Mouse (Mus musculus) c-Kit-positive CD71-negative TER-119-negative erythroid progenitor cells, embryonic 14.5 days (primary cell): Measurements from ENCODE around the gene Mdp1.

Source experiments
- DNase-seq: peaks from one replicate; pipeline ENCODE4 v3.0.0-alpha.2; 2013; ENCODE audit warnings: low read depth

Mdp1 gene

DNA sequence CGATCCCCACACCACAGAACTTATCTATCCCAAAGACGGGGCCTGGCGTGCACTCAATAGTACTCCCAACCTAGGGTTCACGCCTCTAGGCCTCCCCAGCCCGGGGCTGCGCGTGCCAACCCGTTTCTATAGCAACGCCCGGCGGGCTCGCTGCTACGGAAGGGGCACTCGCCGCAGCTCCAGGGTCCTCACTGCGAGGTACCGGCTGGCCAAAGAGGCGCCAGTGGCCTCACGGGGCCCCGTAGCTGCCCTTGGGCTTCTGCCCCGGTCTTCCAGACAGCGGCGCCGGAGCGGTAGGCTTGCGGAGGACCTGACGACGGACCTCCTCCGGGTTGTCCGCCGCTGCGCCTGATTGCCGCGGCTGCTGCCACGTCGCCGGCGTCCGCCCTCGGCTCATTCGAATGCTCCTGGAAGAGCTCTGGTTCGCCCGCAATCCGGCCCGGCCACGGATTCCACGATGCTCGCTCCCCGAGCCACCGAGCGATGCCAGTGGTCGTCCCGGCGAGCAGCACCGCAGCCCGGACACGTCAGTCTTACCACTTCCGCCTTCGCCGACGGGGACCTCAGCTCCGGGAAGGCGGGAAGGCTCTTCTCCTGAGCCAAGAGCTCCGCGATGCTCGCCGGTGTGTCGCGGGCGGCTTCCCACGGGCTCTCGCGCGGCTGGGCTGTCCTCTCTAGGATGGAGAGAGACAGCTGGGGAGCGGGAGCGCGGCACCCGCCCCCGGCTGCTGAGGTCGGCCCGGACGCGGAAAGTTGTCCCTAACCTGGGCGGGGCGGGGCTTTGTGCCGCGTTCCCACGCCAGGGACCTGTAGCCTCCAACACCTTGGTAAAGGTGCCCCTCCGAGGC lies 17.0 kb downstream of the Mdp1 start, which contains the start of gene Tm9sf1:
Gene Tm9sf1, minus strand, starts transcription at position 747 of the 848 bp plus-strand sequence.
- DNase-seq, result peak; percentile 62

DNA sequence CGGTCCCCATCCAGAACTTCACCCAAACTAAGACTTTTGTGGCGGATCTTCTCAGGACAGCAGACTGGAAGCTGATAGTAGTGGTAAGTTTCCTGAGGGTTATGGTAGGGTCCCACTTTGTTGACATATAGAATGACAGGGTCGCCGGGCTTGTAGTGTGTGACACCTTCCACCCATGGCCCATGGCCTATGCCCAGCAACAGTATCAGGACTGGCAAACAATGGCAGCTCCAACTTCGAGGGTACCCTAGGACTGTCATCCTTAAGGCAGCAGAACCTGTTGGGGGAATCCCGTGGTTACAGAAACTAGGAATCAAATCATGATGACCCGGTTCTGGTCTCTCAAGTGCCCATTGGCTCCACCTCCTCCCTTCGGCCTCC lies 17.6 kb downstream of the Mdp1 start:
- no peak for DNase-seq

DNA sequence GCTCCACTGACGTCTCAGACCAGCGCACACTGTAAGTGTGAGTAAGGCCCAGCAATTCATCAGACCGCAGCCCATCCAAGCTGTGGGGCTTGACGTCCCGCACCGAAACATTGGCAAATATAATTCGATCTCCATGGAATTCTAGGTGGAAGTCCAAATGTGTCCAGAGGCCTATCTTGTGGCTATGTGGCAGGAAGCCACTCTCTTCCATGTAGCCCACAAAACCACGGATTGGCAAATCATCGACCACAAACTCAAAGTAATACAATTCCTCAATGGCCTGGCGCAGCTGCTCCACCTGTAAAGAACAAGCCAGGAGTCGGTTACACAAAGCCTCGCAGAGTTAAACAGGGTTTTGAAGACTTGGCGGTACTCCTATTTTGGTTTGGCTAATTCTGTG lies 19.0 kb downstream of the Mdp1 start:
- DNase-seq, result no peak

DNA sequence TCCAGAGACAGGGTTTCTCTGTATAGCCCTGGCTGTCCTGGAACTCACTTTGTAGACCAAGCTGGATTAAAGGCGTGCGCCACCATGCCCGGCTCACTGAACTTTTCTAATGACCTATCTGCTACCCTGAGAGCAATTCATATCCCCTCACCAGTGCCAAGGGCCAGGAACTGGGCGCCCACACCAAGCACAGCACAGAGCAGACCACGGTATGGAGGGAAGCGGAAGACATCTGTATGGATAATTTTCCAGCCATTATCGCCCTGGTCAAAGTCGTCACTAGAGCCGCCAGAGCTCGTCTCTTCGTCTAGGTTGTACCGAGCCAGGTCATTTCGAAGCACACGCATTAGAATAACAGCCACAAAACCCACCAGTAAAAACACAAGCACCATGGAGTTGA lies 19.5 kb downstream of the Mdp1 start:
- DNase-seq, result no peak

DNA sequence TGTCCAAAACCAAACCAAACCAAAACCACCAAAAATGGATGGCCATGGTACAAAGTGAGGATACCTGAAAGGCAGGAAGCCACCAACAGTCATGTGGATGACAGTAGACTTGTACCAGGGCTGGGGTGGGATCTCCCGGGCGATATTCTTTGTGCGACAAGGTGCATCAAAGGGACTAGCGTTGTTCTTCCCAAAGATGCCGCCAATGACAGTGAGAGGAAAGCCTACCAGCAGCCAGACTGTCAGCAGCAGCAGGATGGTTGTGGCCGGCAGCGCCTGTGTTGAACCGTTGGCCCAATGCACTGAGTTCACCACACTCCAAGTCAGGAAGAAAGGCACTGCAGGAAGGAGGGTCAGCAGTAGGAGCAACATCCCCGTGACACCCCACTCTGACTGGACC lies 22.5 kb downstream of the Mdp1 start, which contains the start of gene Gm49378:
Gene Gm49378, minus strand, starts transcription at position 101 of the 400 bp plus-strand sequence.
- no peak for DNase-seq

DNA sequence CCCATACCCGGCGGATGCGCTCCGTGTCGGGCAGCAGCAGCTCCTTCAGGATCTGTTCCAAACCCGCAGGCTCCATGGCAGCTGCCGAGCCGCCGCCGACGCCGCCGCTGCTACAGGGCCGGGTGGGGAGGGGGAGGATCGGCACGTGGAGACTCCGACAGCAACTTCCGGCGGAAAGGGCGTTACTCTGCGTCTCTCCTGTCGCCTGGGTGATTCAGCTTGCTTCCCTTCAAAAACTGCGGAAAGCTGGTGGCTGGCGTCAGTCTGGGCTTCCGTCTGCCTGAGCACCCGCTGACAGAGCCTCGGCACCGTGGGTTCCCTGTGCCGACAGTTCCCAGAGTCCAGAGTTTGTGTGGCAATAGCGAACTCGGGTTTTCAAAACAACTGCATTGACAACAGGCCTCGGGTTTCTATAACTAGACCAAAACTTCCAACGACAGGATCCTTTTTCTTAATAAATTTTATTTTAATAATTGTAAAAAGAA lies 24.7 kb downstream of the Mdp1 start, which contains the start of gene Ipo4:
Gene Ipo4, minus strand, starts transcription at position 435 of the 485 bp plus-strand sequence.
- DNase-seq, result peak; percentile 88

DNA sequence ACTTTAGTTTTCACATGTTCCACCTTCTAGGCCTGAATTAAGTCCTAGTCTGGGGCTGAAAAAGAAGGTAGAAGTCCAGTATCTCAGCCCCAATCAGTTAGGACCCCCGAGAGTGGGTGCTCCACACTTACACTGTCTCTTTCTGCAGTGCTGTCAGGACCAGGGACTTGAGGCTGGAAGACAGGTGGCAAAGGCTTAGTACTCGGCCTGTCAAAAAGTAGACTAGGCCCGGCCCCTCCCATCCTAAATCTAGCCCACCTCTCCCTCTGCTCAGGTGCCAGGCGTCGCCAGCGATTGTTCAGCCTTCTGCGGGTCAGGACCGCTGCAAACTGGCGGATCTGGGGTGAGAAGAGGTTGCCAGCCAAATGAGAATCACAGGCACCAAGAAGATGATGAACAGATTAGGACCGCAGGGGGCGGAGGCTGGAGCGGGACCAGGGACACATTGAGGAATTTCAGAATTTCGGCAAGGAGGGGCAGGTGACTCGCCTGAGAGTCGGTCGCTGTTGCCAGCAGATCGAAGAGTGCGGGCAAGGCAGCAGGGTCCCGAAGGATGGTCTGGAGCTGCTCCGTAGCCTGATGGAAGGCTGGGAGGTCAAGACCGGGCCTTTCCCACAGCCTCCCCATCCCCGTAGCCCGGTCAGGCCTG lies 25.3 kb downstream of the Mdp1 start:
- no peak for DNase-seq

DNA sequence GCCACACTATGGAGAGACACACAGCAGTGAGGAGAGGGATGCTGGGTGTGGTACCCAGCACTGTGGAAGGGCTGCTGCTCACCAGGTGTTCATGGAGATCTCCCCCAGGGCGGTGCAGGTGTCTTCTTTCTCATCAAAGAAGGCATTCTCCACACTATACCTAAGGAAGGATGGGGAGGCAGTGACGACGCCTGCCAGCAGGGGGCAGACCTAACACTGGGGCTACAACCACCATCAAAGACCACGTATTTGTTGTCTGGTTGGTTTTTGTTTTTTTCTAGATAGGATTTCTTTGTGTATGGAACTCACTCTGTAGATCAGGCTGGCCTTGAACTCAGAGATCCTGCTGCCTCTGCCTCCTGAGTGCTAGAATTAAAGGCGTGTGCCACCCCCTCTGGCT lies 31.0 kb downstream of the Mdp1 start:
- peak; percentile 43 for DNase-seq

DNA sequence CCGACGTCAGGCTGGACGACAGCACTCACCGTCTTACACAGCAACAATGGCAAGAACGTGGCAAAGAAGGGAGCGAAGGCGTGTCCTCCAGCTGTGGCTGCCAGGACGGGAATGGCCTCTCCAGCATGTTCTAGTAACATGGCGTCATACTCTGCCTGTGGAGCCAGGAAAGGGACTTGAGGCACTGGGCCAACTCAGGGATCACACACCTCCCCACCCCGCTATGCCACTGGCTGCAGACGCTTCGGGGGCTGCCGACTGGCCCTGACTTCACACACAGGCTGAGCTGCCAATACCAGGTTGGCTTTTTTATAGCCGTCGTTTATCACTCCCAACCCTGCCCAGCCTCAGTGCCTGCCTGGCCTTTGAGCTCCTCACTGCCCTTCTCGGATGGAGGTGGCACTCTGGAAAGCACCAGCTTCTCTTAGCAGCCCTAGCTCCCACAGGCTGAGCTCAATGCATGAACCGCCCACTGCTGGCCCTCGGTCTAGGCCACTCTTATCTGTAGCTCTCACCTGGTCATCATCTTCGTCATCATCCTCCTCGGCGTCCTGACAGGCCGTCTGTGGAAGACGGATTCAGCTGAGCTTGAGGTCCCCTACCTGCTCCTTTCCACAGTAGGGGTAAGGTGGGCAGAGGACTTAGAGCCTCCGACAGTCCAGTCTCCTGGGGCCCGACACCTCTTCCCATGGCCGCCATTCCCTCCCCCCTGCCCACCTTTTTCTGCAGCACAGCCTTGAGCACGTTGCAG lies 32.1 kb downstream of the Mdp1 start:
- no peak for DNase-seq

DNA sequence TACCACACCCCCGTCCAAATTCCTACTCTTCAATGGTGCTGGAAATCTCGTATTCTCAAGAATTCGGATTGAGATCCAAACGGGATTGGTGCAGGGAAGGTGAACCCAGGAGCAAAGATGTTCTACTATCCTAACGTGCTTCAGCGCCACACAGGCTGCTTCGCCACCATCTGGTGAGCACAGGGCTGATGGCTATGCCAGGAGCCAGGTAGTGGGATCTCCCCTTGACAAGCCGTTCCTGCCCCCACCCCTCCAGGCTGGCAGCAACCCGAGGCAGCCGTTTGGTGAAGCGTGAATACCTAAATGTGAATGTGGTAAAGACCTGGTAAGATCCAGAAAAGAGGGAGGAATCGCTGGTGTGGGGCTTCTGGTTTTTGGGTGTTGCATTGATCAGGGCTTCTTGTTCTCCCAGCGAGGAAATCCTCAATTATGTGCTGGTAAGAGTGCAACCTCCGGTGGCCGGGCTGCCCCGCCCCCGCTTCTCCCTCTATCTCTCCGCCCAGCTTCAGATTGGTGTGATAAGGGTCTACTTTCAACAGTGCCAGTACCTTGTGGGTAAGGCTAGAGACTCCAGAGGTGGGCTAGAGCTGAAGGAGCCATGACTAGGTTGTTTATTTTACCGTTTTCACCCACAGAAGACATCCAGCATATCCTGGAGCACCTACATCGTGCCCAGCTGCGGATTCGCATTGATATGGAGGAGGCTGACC lies 41.7 kb downstream of the Mdp1 start:
- no peak for DNase-seq

DNA sequence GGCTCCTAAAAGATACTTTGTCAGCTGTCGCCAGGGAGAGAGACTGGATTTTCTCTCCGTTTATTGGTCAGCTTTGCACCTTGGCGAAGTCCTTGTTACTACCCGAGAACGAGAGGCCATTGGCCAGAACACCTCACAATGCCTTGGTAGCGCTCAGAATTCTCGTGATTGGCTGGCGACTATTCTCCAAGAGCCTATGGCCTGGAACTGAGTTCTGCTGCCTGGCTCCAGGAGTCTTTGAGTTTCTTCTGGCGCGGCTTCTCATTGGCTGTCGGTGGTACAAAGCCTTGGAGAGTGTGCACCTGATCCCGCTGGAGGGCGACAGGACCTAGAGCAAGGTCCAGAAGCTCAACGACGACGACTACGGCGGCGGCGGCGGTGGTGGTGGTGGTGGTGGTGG lies 42.5 kb downstream of the Mdp1 start, which contains the start of gene Rec8:
Gene Rec8, plus strand, starts transcription at position 216 of the 400 bp plus-strand sequence.
- no peak for DNase-seq

DNA sequence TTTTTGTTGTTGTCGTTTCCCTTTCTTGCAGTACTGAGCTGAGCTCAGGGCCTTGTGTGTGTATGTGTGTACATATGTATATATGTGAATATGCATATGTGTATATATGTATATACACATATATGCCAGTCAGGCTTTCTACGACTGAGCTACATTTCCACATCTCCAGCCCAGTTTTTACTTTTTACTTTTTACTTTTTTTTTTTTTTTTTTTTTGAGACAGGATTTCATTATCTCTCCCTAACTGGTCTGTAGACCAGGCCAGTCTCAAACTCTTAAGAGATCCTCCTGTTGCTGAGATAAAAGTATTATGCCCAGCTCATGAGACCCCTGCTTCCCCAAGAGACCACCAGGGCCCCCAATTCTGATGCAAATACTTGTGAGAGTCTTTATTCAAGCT lies 43.5 kb downstream of the Mdp1 start:
- DNase-seq, result no peak

DNA sequence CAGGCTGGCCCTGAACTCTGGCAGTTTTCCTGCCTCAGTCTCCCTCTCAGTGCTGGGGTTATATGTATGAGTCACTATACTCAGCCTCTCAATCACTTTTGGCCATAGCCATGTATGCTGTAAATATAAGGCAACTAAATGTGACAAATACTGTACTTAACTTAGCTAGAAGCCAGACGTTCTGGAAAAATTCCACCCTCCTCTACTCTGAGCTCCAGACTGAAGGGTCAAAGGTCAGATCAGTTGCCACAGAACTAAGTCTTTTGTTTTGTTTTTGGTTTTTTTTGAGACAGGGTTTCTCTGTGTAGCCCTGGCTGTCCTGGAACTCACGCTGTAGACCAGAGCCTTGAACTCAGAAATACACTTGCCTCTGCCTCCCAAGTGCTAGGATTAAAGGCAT lies 44.4 kb downstream of the Mdp1 start:
- no peak for DNase-seq

DNA sequence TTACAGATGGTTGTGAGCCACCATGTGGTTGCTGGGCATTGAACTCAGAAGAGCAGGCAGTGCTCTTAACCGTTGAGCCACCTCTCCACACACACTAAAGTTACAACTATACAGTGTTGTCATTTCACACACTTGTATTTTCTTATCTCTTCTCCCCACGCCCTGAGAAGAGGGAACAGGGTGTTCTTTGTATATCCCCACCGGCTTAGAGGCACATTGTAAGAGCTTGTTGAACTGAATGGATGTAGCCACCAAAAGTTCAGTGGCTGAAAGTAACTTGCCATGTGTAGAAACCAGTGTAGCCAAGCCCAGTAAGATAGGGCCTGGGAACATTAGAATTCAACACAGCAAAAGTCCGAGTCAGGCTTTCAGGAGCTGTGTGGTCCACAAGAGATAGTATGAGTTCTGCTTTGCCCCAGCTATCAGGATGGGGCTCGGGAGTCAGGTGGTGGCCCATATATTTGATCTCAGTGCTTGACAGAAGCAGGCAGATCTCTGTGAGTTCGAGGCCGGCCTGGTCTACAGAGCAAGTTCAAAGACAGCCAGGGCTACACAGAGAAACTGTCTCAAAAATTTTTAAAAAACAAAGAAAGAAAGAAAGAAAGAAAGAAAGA lies 45.6 kb downstream of the Mdp1 start:
- DNase-seq, result peak; percentile 39

DNA sequence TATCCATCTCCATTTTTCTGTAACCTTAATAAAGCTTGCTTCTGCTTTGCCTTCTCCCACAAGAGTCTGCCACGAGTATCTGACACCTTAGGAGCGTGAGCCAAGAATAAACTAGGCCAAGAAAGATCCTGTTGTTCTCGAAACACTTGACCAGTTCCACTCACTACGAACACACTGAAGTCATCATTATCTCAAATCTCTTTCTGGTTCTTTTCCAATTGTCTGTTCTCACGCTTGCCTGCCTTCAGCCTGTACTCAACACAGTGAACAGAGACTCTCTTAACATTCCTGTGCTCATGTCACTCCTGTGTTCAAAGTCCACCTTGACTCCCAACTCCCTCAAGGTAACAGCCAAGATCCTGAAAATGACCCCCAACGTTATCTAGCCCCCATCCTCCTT lies 47.0 kb downstream of the Mdp1 start:
- DNase-seq, result no peak

DNA sequence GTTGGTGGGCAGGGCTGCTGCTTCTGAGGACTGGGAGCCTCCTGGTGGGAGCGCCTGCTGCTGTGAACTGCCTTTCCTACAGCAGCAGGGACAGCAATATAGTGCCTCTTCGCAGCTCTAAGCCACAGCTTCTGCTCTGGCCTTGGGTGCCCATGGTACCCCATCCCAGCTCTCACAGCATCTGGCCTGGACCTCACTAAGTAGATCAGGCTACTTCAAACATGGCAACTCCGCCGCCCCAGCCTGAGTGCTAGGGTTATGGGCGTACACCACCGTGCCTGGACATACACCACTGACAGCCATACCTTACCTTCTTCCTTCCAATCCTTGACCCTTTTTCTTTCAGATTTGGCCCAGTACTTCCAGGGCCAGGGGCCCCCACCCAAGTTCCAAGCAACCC lies 52.0 kb downstream of the Mdp1 start:
- no peak for DNase-seq
